Mouse (Mus musculus): ENCODE data around the gene Iqschfp.
"Not testable (repeated sequence)": the region's sequence is repeated elsewhere in the genome, so short reads cannot be mapped to it uniquely, and the experiment has no call there.

Gene Iqschfp

DNA sequence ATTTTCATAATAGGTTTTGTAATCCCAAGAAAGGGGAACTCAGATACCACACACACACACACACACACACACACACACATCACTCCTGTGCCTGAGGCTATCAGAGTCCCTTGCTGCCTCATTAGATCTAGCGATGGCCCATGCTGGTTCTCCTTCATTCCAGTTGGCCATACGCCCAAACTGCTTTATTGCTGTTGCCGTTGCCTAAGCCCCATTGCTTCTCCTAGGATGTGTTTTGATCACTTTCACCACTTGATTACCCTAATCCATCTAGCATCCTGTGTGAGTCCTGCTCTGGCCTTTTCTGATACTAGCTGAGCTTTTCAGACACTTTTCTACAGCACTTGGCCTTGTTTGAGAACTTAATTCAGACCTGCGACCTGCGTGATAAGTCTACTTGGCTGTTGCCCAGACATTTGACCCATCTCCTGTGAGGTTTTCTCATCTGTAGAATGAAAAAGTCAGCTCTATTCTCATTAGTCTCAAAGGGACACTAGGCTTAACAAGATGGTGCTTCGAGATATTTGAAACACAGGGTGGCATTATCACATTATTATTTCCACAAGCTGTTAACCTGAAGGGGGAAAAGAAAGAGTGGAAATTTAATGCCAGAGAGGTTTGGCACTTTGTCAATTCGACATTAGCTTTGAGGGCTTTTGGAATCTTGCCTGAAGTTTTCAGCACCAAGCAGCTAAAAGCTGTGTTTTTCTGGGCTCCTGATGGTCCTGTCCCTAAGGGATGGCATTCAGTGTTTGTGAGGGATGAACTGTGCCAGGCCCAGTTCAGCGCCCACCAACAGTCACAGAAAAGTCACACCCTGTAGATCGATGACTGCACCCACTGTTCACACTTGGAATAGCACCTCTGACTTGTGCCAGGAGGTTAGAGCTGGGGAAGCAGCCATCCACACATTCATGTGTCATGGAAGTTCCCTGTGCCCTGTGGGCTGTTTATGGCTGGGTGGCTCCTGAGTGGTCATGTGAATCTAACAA lies 179.7 kb downstream of the Iqschfp start:
- no peak for DNase-seq (ENCODE audit: low spot score)

DNA sequence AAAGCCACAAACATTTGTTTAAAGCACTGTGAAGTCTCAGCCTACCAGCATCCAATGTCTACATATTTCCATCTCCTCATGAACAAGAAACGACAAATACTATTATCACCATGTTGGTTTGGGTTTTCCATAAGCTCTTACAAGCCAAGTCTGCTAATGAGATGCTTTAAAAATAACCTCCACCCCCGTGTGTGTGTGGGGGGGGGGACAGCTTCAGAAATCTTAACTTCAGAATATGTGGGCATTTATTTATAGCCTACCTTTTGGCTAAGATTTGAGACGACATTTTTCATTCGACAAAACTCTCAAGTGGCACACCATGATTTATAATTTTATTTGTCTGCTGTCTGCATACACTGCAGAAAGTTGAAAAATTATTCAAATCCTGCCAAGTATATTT lies 185.4 kb downstream of the Iqschfp start:
- DNase-seq (ENCODE audit: low spot score), result no peak

DNA sequence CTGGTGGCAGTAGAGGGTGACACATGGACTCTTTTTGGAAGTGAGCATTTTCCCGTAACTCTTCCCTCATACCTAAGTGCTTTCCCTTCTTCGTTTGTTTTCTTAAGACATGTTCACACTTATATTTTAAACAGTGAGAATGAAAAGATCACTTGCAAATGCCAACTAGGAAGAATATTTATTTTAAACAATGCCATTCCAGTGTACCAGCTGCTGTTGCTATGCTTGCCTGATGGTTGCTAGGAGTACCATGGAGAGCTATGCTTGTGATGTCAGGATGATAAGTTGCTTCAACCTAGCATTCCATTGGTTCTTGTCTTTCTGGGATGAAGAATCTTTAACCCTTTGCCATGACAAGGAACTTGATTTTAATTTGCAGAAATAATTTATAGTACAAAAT lies 193.0 kb downstream of the Iqschfp start:
- no peak for DNase-seq (ENCODE audit: low spot score)

DNA sequence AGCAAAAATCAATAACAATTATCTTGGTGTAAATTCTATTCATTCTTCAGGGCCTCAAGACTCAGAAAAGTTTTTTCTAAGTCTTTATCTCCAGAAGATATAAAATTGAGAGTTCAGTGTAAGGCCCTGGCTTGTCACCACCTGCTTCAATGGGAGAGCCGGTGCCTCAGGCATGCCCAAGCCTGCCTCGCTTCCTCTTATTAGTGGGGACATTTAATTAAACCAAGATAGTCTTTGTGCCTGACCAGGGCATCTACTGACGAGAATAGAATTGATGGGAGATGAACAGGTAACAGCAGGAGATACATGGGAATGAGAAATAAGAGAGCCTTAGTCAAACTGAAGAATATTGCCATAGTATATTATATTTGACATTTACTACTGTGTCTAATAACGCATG lies 200.1 kb downstream of the Iqschfp start:
- DNase-seq (ENCODE audit: low spot score), result no peak

DNA sequence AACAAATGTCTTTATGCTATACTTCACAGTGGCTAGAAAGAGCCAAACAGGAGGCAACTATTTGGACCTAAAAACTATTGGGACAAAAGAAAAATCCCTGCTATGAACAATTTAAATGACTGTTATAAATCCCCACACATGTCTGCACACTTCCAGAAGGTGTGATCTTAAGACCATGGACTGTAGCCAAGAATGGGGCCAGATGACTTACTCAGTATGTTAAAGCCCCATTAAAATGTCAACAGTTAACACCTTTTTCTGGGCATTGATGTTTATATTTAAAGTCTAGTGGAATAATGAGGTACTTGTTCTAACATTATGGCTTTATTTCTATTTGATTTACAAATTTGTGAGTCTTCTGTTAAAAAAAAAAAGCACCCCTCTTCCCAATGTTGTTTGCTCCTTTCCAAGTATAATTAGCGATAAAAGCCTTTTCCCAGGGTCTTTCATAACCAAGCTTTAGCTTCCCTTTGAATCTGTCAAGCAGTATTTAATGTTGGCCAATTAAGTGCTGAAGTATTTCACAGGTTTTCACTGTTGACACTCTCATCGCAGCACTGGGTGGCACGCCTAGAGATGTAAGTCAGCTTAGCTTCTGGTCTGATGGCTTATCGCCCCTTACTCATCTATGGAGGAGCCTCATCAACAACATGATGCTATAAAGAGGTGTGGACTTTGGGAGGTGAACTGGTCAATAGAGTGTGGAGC lies 204.8 kb downstream of the Iqschfp start:
- no peak for DNase-seq (ENCODE audit: low spot score)

DNA sequence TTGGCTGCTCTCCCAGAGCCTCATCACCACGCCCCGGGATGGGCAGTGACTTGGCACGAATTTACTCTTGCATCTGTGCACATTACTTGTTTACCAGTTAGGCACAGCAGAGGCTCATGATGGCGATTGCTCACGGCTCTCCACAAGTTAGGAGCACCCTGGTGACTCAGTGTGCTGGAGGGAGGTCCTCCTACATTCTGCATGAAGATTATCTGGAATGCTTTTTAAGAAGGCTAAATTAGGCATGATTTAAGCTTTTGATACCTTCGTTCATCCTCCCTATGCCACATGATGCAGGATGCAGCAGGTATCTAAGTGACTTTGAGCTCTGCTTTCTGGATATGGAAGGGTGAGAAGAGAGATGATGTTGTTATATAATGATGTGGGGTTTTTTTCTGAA lies 207.5 kb downstream of the Iqschfp start:
- DNase-seq (ENCODE audit: low spot score), result not testable (repeated sequence)

DNA sequence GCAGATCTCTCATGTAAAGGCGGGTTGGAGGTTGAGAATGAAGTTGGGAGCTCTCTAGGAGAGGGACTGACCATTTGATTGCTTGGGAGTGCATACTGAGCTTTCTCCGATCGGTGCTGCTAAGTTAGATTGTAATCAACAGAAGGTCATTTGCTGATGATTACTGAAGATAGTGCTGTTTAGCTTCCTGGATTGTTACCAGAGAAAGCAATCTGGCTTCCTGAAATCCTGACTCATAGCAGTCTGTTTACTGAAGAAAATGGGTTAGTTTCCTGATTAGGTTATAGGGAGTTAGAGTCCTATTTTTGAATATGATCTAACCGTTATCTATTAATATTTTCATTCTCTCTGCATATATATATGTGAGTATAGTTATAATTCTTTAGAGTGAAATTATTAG lies 209.3 kb downstream of the Iqschfp start:
- DNase-seq (ENCODE audit: low spot score), result no peak

DNA sequence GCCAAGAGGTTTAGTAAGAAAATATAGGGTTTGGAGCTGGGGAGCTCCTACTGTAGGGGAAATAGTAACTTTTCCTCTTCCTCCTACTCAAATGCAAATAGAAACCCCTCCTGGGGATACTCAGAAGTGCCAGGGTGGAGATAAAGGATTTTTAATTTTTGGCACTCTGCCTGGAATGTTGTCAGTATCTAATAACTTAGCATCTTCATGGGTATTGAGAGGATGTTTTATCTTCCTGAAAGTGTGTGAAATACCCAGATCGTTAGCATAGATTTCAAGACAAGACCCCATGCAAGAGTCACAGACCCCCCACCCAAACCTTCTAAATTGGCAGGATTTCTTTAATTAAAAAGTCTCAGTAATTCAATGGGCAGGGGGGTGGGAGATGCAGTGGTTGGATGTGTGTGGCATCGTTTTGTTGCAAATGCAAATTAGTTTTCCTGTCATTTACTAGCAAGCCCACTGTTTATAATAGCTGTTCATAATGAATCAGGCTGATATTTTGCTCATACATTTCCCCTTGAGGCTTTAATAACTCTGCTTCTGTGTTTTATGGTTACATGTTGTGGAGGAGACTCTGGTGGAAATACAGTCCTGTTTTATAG lies 213.2 kb downstream of the Iqschfp start:
- no peak for DNase-seq (ENCODE audit: low spot score)

DNA sequence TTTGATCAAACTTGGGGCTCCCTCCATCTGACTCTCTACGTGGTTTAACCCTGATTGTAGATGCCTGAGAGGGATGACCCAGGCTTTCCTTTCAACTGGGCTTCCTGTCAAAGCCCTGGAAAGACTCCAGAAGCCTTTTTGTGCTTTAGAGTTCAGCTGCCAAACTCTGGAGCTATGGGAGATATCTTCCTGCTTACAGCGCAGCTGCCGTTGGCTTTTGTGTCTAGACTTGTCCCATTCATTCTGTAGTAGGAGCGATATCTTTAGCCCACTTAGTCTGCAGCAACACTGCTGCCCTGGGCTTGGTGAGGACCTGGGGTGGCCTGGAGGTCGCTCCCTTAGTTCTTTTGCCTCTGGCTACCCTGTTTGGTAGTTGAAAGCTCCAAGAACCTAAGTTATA lies 229.3 kb downstream of the Iqschfp start:
- DNase-seq (ENCODE audit: low spot score), result no peak

DNA sequence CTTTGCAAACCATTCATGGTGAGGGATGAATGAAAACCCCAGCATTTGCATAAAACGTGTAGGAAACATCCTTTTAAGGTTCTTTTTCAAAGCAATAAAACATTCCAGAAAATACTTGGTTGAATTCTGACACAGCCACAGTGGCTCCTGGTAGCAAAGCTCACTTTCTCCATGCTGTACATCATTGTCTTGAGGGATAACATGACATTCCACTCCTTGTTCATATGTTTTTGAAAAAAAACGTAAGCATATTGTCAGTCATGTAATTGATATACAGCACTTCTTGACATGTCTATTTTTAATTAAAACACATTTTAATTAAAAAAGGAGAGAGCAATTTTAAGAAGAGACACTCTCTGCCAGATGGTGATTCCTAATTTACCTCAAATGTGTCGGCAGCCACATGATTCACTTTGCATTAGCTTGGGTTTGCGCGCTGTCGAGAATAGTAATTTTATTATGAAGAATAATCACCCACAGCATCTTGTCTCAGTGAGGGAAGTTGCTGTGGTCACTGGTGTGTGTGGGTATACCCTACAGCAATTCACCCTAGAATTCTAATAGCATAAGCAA lies 234.3 kb downstream of the Iqschfp start:
- DNase-seq (ENCODE audit: low spot score), result no peak

DNA sequence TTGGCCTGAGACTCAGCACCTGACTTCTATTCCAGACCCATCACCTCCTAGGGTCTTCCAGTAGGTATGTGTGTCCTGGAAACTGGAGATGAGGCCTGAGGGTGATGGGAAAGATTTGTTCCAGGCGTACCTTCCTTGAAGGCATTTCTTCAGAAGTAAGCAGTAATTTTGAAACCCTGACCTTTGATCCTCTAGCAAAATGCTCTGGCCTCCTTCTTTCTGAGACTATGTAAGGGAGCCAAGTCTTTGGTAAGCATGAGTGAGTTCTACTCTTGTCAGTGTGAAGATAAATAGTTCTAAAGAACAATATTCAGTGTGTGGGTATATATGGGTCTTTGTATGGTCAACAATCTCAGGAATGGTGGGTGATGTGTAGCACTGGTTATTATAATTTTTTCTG lies 238.4 kb downstream of the Iqschfp start:
- no peak for DNase-seq (ENCODE audit: low spot score)

DNA sequence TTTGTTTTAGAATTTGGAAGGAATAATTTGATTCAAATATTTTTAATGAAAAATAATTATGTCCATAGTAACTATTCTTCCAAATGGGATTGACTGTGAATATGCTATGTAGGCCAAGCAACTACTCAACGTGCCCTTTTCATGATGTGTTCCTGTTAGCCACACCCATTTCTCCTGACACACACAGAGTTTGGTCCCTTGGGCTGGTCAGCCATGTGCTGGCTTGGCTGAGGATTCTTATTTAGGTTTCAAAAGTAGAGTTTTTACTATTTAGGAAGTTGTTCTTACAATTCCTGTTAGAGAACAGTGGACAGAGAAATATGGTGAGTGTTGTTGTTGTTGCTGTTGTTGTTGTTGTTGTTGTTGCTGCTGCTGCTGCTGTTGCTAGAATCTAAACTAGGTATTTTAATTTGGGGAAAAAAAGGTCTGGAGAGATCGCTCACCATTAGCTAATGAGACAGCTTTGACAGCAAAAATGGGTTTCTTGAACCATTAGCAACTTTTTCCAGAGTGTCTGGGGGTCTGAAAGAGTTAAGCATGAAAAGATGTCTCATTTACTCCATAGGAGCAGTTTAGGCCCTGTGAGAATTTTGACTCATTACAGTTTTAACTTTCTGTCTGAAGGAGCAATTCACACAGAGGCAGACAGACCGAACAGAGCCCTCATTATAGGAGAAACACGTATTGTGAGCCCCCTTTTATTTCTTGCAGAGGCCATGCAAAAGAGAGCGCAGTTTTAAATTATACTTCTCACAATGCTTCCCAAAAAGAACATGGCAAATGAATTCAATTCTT lies 247.0 kb downstream of the Iqschfp start:
- DNase-seq (ENCODE audit: low spot score), result no peak

DNA sequence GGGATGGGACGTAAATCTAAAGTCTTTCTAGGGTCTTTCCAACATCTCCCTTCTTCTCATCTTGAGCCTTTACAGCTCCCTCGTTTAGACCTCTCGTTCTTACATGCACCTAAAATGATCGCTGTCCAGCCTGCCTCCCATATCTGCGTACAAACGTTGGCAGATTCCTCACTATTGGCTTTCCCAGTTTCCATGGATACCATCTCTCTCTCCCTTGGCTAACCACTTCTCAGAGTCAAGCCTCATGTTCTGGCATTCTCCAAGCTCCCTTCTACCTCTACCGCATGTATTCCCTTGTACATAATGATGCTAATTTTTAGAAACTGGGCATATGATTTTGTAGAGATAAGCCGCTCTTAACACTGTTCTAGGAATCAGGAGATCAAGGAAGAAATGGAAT lies 258.7 kb downstream of the Iqschfp start:
- DNase-seq (ENCODE audit: low spot score), result no peak

DNA sequence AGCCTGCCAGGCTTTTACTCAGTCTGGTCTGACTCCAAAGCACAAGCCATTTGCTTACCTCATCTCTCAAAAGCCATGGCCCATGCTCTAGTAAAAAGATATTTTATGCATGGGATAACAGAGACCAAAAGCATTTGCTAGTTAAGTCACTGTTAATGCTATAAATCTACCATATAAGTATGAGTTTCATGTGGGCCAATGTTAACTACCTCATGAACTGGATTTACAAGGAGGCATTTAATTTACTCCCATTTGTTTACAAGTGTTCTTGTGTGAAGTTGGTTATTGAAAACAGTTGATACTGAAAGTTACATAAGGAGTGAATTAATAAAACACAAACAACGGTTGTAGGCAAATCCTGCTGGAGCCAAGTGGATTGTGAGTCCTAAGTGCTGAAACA lies 268.1 kb downstream of the Iqschfp start:
- no peak for DNase-seq (ENCODE audit: low spot score)

DNA sequence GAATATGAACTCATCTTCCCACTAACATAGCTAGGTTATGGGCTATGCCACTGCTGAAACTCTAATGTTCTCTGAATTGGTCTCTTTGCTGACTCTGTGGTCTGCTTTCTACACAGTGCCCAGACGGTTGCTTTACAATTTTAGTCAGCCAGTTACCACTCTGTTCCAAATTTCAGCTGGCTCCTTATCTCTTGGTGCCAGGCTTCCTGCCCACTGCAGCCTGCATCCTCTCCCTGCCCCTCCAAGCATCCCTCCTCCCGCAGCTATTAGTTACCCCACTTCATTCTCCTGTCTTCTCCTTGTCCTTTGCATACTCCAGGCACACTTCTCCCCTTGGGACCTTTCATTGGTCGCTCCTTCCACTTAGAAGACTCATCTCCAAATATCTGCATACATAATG lies 268.7 kb downstream of the Iqschfp start:
- DNase-seq (ENCODE audit: low spot score), result no peak

DNA sequence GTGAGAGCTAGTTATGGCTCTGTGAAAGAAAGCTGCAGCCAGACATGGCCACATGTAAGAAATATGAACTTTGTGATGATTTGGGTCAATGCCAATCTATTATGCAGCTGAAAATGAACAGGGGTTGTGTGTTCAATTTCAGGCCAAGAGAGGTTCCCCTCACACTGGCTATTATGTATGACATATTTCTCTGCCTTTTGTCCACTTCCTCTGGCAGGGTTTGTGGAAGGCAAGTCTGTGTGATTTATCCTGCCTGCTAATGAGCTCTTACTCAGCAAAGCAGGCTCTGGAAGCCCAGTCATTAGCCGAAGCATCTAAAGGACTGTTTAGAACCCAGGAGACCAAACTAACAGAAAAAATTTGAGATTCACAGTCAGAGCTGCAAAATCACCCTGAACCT lies 286.2 kb downstream of the Iqschfp start:
- DNase-seq (ENCODE audit: low spot score), result no peak

DNA sequence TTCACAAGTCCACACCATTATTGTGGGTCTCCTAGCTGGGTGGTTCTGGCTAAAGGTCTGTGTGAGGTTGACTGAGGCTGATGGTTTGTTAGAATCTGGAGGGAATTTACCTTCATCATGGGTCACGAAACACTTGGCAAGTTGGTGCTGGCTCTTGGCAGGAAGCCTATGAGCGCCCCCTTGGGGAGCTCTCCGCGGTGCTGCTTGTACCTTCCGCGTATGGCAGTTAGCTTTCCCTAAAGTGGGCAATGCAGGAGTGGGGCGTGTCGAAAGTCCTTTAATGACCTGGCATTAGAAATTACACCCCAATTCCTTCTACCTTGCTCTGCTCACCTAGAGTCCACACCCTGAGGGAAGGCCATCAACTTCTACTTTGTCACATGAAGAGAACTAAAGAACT lies 295.4 kb downstream of the Iqschfp start:
- no peak for DNase-seq (ENCODE audit: low spot score)

DNA sequence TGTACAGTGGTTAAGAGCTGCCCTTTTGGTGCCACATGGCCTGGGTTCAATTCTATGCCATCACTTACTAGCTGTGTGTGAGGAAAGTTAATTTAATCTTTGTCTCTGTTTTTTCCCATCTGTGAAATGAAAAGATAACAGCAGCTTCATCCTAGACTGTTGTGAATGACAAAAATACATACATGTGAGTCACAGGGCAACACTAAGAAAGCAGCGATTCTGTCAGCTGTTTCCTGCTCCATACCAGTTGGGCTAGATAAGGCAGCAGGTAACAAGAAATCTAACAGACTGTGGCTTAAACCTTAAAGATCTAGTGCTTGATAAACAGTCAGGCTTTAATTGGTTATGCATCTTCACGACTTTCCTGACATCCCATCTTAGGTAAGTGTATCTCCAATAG lies 297.1 kb downstream of the Iqschfp start:
- DNase-seq (ENCODE audit: low spot score), result no peak

DNA sequence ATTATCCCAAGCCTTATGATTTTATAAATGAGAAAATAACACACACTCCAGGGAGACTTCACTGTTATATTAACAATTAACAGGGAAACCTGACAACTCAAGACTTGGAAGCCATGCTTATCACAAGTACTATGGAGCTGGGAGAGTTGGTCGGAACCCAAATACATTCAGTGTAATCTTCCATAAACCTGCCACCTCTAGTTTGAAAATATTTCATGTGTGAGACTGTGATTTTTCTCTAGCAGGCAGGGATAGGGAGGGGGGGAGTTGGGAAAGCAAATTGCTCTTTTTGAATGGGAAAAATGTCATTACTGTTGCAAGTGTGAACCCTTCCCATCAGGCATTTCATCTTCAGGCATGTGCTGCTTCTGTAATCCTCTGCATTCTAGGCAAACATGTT lies 304.9 kb downstream of the Iqschfp start:
- DNase-seq (ENCODE audit: low spot score), result no peak

DNA sequence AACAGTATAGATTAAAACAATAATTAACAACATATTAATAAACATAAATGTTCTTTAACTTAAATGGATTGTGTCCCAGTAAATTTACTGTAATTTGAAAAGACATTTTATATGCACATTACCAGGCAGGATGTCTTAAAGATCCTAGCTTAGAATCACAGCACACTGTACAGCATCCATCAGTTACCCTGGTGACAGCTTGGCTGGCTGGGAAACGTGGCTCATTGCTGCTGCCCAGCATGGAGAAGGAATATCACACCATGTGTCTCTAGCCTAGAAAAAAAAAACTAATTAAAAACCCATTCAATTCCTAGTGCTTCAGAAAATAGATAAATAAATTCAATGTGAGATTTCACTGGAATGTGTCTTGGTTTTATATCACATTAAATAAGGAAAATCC lies 309.2 kb downstream of the Iqschfp start:
- no peak for DNase-seq (ENCODE audit: low spot score)

DNA sequence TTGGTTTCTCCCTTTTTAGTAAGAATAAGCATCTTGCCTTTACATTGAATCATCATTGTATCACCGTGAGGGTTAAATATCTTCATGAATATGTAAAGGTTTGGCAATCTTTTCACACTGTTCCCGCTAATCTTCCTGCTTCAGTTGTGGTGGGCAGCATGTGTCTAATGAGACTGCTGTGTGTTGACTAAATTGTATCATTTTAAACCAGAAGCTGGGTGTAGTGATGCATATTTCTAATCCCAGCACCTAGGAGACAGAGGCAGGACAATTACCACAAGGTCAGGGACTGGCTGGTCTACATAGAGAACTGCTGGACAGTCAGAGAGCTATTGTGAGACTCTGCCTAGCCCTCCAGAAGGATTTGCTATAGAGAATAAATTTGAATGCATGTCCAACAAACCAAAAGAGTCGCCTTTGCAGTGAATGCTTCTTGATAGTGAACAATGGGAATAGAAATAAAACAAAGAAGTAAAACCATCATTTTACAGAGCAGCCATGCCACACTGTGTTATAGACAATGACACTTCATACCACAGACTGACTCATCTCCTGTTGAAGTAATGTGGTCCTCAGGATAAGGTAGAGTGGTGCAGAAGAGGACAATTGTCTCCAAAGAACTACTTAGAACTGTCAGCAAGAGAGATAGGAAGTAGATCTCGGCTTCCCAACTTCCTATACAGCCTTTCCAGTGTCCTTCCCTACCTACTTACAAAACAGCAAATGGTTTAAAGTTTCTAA lies 310.3 kb downstream of the Iqschfp start:
- no peak for DNase-seq (ENCODE audit: low spot score)
